24 mouse cellular contexts compared by ENCODE assay signal in genomic region chr16:90208996-90209395, GRCm38 (mm10). TPM values are rescaled to one million over a fixed set of nuclear protein-coding genes. Genes with fewer than 3 reads are reported as not detected.
DNase-seq lines count a peak whose midpoint lies in the region; ATAC-seq lines count a peak whose summit lies in the region.
"Had no signal": no experiment of that assay in that cellular context is flagged by ENCODE, and none has a peak within 500 bp of the region (broad histone marks: within the 10 kb centered on the region; RNA-seq: fewer than 3 reads in every experiment).

No protein-coding gene starts in this region.

- H3K4me2 ChIP-seq in midbrain, embryonic 11.5 days, result no peak overlapping the region
- H3K4me2 ChIP-seq in midbrain, embryonic 13.5 days (replicated peaks), result no peak overlapping the region
- H3K4me2 ChIP-seq: embryonic facial prominence, embryonic 13.5 days; embryonic facial prominence, embryonic 15.5 days; forebrain, embryonic 12.5 days had no signal

- no peak overlapping the region for H3K4me3 ChIP-seq in midbrain, embryonic 11.5 days (ENCODE audit: low read depth, low read length)
- H3K4me3 ChIP-seq in midbrain, embryonic 13.5 days (replicated peaks), result no peak overlapping the region
- H3K4me3 ChIP-seq: embryonic facial prominence, embryonic 13.5 days; embryonic facial prominence, embryonic 15.5 days; erythroblast, embryonic 14.5 days; forebrain, embryonic 10.5 days; forebrain, embryonic 12.5 days had no signal

- DNase-seq in heart, adult 11 months, result peak; percentile 64
- no peak for DNase-seq in heart, adult 9 months (ENCODE audit: low spot score in 2 of 2)
- DNase-seq in midbrain, embryonic 11.5 days (ENCODE audit: low spot score, missing footprints), result peak; percentile 72
- DNase-seq: adrenal gland, adult 2 months; adrenal gland, postnatal 10 days; adrenal gland, postnatal 25 days; B cell, adult 2 months; cerebellum, adult 11-12 months; cerebellum, adult 2 months; cerebellum, adult 9-10 months; cerebellum, postnatal 10 days; cerebellum, postnatal 25 days; embryo, embryonic 11 days had no signal

- H3K36me3 ChIP-seq in midbrain, embryonic 11.5 days (ENCODE audit: control insufficient read depth, insufficient read depth, low read length), result no peaks in the 10 kb centered on the region
- no peaks in the 10 kb centered on the region for H3K36me3 ChIP-seq in midbrain, embryonic 13.5 days
- H3K36me3 ChIP-seq: embryonic facial prominence, embryonic 13.5 days; embryonic facial prominence, embryonic 15.5 days; forebrain, embryonic 10.5 days; forebrain, embryonic 12.5 days; G1E had no signal

- H3K27me3 ChIP-seq in midbrain, embryonic 11.5 days (ENCODE audit: control insufficient read depth, insufficient read depth, low read length), result no peaks in the 10 kb centered on the region
- H3K27me3 ChIP-seq in midbrain, embryonic 13.5 days, result no peaks in the 10 kb centered on the region
- H3K27me3 ChIP-seq: embryonic facial prominence, embryonic 13.5 days; embryonic facial prominence, embryonic 15.5 days; forebrain, embryonic 12.5 days had no signal

- H3K4me1 ChIP-seq in midbrain, embryonic 11.5 days (ENCODE audit: control insufficient read depth, insufficient read depth, low read length), result no peaks in the 10 kb centered on the region
- no peaks in the 10 kb centered on the region for H3K4me1 ChIP-seq in midbrain, embryonic 13.5 days (replicated peaks)
- H3K4me1 ChIP-seq: embryonic facial prominence, embryonic 15.5 days; forebrain, embryonic 10.5 days; forebrain, embryonic 12.5 days had no signal

- 83% methylated on average over 3 of the region's 3 CpGs for WGBS in midbrain, embryonic 11.5 days
- 83% methylated on average over 3 of the region's 3 CpGs for WGBS in midbrain, embryonic 13.5 days

- no peak overlapping the region for H3K27ac ChIP-seq in midbrain, embryonic 11.5 days (ENCODE audit: low read depth, low read length)
- no peak overlapping the region for H3K27ac ChIP-seq in midbrain, embryonic 13.5 days
- H3K27ac ChIP-seq: embryonic facial prominence, embryonic 13.5 days; embryonic facial prominence, embryonic 15.5 days; forebrain, embryonic 10.5 days; forebrain, embryonic 12.5 days had no signal

- no peaks in the 10 kb centered on the region for H3K9me3 ChIP-seq in midbrain, embryonic 11.5 days (ENCODE audit: control insufficient read depth, low read length)
- H3K9me3 ChIP-seq in midbrain, embryonic 13.5 days, result no peaks in the 10 kb centered on the region
- H3K9me3 ChIP-seq: embryonic facial prominence, embryonic 13.5 days; embryonic facial prominence, embryonic 15.5 days; forebrain, embryonic 10.5 days; forebrain, embryonic 12.5 days; G1E had no signal

- no peak overlapping the region for H3K9ac ChIP-seq in midbrain, embryonic 11.5 days (ENCODE audit: low read length)
- H3K9ac ChIP-seq in midbrain, embryonic 13.5 days (replicated peaks), result no peak overlapping the region
- H3K9ac ChIP-seq: embryonic facial prominence, embryonic 13.5 days; embryonic facial prominence, embryonic 15.5 days; forebrain, embryonic 12.5 days had no signal

- ATAC-seq in midbrain, embryonic 11.5 days (ENCODE audit: low FRiP score), result no peak
- no peak for ATAC-seq in midbrain, embryonic 13.5 days
- no peak for ATAC-seq in cerebellum, adult (ENCODE audit: insufficient number of reproducible peaks, low FRiP score, low TSS enrichment)
- ATAC-seq: CD4-positive, CD25-positive, alpha-beta regulatory T cell, adult 4 months; forebrain, embryonic 14.5 days; forebrain, embryonic 16.5 days had no signal

RNA-seq across cellular contexts. Expression of gene Sod1, which starts 11.6 kb away (rescaled TPM):
- 1,019 and 1,097 TPM in 2 replicates for polyA plus RNA-seq in midbrain, embryonic 11.5 days (2014; fragmentation: Nextera tagmentation; extraction: Ambion mirVana)
- polyA plus RNA-seq in midbrain, embryonic 13.5 days (2015; fragmentation: Nextera tagmentation; extraction: Ambion mirVana), result 826 and 844 TPM in 2 replicates

Comparison
In these comparisons a context has a peak if more than half of its experiments do, and no peak if none do; other contexts are left out.
1. DNase-seq: peak in heart, adult 11 months (single experiment) and midbrain, embryonic 11.5 days (single experiment); none in heart, adult 9 months (0 of 2).